9 mouse cellular contexts compared by ENCODE assay signal in genomic region chr17:25608821-25609505, GRCm38 (mm10). TPM values are rescaled to one million over a fixed set of nuclear protein-coding genes. Genes with fewer than 3 reads are reported as not detected.
DNase-seq lines count a peak whose midpoint lies in the region; ATAC-seq and TF ChIP-seq lines count a peak whose summit lies in the region.
"Had no signal": no experiment of that assay in that cellular context is flagged by ENCODE, and none has a peak within 500 bp of the region (broad histone marks: within the 10 kb centered on the region; RNA-seq: fewer than 3 reads in every experiment).

No protein-coding gene starts in this region.

- no peak overlapping the region for H3K4me3 ChIP-seq in kidney, embryonic 15.5 days (replicated peaks)
- H3K4me3 ChIP-seq in embryonic facial prominence, embryonic 12.5 days = no peak overlapping the region
- no peak overlapping the region for H3K4me3 ChIP-seq in hindbrain, postnatal 0 days (ENCODE audit: low read length)
- H3K4me3 ChIP-seq in neural tube, embryonic 12.5 days = no peak overlapping the region

- no peaks in the 10 kb centered on the region for H3K27me3 ChIP-seq in kidney, embryonic 15.5 days
- no peaks in the 10 kb centered on the region for H3K27me3 ChIP-seq in embryonic facial prominence, embryonic 12.5 days
- no peaks in the 10 kb centered on the region for H3K27me3 ChIP-seq in hindbrain, postnatal 0 days (ENCODE audit: insufficient read depth, low read length)
- H3K27me3 ChIP-seq in neural tube, embryonic 12.5 days (replicated peaks) = no peaks in the 10 kb centered on the region

- H3K4me1 ChIP-seq in kidney, embryonic 15.5 days = peaks cover 39% of the 10 kb centered on the region
- H3K4me1 ChIP-seq in embryonic facial prominence, embryonic 12.5 days = peaks cover 25% of the 10 kb centered on the region
- peaks cover 16% of the 10 kb centered on the region for H3K4me1 ChIP-seq in hindbrain, postnatal 0 days (ENCODE audit: insufficient read depth, low read length)
- H3K4me1 ChIP-seq in neural tube, embryonic 12.5 days = peaks cover 24% of the 10 kb centered on the region

- no peak overlapping the region for H3K4me2 ChIP-seq in kidney, embryonic 15.5 days
- H3K4me2 ChIP-seq in embryonic facial prominence, embryonic 12.5 days (replicated peaks) = no peak overlapping the region
- no peak overlapping the region for H3K4me2 ChIP-seq in hindbrain, postnatal 0 days (ENCODE audit: low read depth, low read length)
- H3K4me2 ChIP-seq in neural tube, embryonic 12.5 days (replicated peaks) = no peak overlapping the region

- no peaks in the 10 kb centered on the region for H3K9me3 ChIP-seq in kidney, embryonic 15.5 days (replicated peaks)
- no peaks in the 10 kb centered on the region for H3K9me3 ChIP-seq in embryonic facial prominence, embryonic 12.5 days
- no peaks in the 10 kb centered on the region for H3K9me3 ChIP-seq in hindbrain, postnatal 0 days (ENCODE audit: low read length)
- H3K9me3 ChIP-seq in neural tube, embryonic 12.5 days = no peaks in the 10 kb centered on the region

- no peak overlapping the region for H3K27ac ChIP-seq in kidney, embryonic 15.5 days
- H3K27ac ChIP-seq in embryonic facial prominence, embryonic 12.5 days = peak overlapping the region; percentile 54; the same call in 1 of the 2 replicates
- peak overlapping the region; percentile 33 for H3K27ac ChIP-seq in hindbrain, postnatal 0 days
- 0 out of 2 replicates have a peak overlapping the region, but pooled peaks have one; percentile 26 for H3K27ac ChIP-seq in neural tube, embryonic 12.5 days

- H3K9ac ChIP-seq in kidney, embryonic 15.5 days = no peak overlapping the region
- no peak overlapping the region for H3K9ac ChIP-seq in embryonic facial prominence, embryonic 12.5 days
- H3K9ac ChIP-seq in hindbrain, postnatal 0 days (replicated peaks; ENCODE audit: low read length) = no peak overlapping the region
- H3K9ac ChIP-seq in neural tube, embryonic 12.5 days = no peak overlapping the region

- 0 out of 2 replicates have a peak, but pooled peaks have one; percentile 21 for ATAC-seq in kidney, embryonic 15.5 days (replicated peaks; ENCODE audit: low FRiP score)
- 0 out of 2 replicates have a peak, but pooled peaks have one; percentile 30 for ATAC-seq in embryonic facial prominence, embryonic 12.5 days (ENCODE audit: insufficient number of reproducible peaks, insufficient read depth, low FRiP score, low TSS enrichment)
- peak; percentile 62; the same call in 1 of the 2 replicates for ATAC-seq in hindbrain, postnatal 0 days
- ATAC-seq in neural tube, embryonic 12.5 days (ENCODE audit: low FRiP score, low read depth) = 0 out of 2 replicates have a peak, but pooled peaks have one; percentile 7

- peaks cover 16% of the 10 kb centered on the region for H3K36me3 ChIP-seq in kidney, embryonic 15.5 days
- peaks cover 12% of the 10 kb centered on the region; the same call in 1 of the 2 replicates for H3K36me3 ChIP-seq in embryonic facial prominence, embryonic 12.5 days
- no peaks in the 10 kb centered on the region for H3K36me3 ChIP-seq in hindbrain, postnatal 0 days (ENCODE audit: insufficient read depth, low read length)
- H3K36me3 ChIP-seq in neural tube, embryonic 12.5 days = peaks cover 18% of the 10 kb centered on the region

- WGBS in kidney, embryonic 15.5 days = 56% methylated on average over 10 of the region's 10 CpGs
- 50% methylated on average over 10 of the region's 10 CpGs for WGBS in embryonic facial prominence, embryonic 12.5 days
- WGBS in hindbrain, postnatal 0 days = 44% methylated on average over 10 of the region's 10 CpGs
- WGBS in neural tube, embryonic 12.5 days = 61% methylated on average over 10 of the region's 10 CpGs

- no peak for DNase-seq in kidney, adult 8-10 months
- peak; percentile 45 for DNase-seq in hindbrain, postnatal 0 days (ENCODE audit: low spot score)
- DNase-seq in urinary bladder, postnatal 10 days (ENCODE audit: low spot score) = no peak
- no peak for DNase-seq in ovary, postnatal 14 days (ENCODE audit: low spot score)
- no peak for DNase-seq in gastrocnemius, postnatal 25 days
- DNase-seq: kidney, adult 9 months had no signal

- no peak for TF ChIP-seq CTCF in hindbrain, postnatal 0 days (IDR thresholded peaks at IDR 0.05; ENCODE audit: low read depth)

RNA-seq across cellular contexts. Expression of gene Lmf1, which starts 30.1 kb away (rescaled TPM):
- polyA plus RNA-seq in kidney, embryonic 15.5 days (2015; fragmentation: Nextera tagmentation; extraction: Ambion mirVana) = 30.9 and 32.1 TPM in 2 replicates
- 29.4 and 31.4 TPM in 2 replicates for polyA plus RNA-seq in embryonic facial prominence, embryonic 12.5 days (2016; fragmentation: Nextera tagmentation; extraction: Ambion mirVana)
- total RNA-seq in hindbrain, postnatal 0 days (2014; rRNA removed) = 38.1 and 45.1 TPM in 2 replicates
- 21.4 and 22.4 TPM in 2 replicates for polyA plus RNA-seq in hindbrain, postnatal 0 days (2015; fragmentation: Nextera tagmentation; extraction: Ambion mirVana)
- polyA plus RNA-seq in neural tube, embryonic 12.5 days (2016; fragmentation: Nextera tagmentation; extraction: Ambion mirVana) = 25.2 and 25.8 TPM in 2 replicates
- 10 to 100 TPM; 11.6 to 16.6 TPM for total RNA-seq in gastrocnemius, postnatal 25 days (2021)

RNA-seq across cellular contexts. Expression of gene Sox8, which starts 38.5 kb away (rescaled TPM):
- 5.1 and 5.9 TPM in 2 replicates for polyA plus RNA-seq in kidney, embryonic 15.5 days (2015; fragmentation: Nextera tagmentation; extraction: Ambion mirVana)
- 11.8 and 13.2 TPM in 2 replicates for polyA plus RNA-seq in embryonic facial prominence, embryonic 12.5 days (2016; fragmentation: Nextera tagmentation; extraction: Ambion mirVana)
- 52.1 and 54.5 TPM in 2 replicates for total RNA-seq in hindbrain, postnatal 0 days (2014; rRNA removed)
- polyA plus RNA-seq in hindbrain, postnatal 0 days (2015; fragmentation: Nextera tagmentation; extraction: Ambion mirVana) = 28.9 and 31.5 TPM in 2 replicates
- 8.1 and 9.5 TPM in 2 replicates for polyA plus RNA-seq in neural tube, embryonic 12.5 days (2016; fragmentation: Nextera tagmentation; extraction: Ambion mirVana)
- 1 to 10 TPM; 1.4 to 2.3 TPM for total RNA-seq in gastrocnemius, postnatal 25 days (2021)

Comparison
In these comparisons a context has a peak if more than half of its experiments do, and no peak if none do; other contexts are left out.
1. ATAC-seq: peak in every context shown above with its lines; median percentile 62 in hindbrain, postnatal 0 days; 30 in embryonic facial prominence, embryonic 12.5 days; 21 in kidney, embryonic 15.5 days; 7 in neural tube, embryonic 12.5 days.